Mouse (Mus musculus): Measurements from ENCODE around the gene Zfp872.
"Not testable (repeated sequence)": the region's sequence is repeated elsewhere in the genome, so short reads cannot be mapped to it uniquely, and the experiment has no call there.

The Zfp872 gene

DNA sequence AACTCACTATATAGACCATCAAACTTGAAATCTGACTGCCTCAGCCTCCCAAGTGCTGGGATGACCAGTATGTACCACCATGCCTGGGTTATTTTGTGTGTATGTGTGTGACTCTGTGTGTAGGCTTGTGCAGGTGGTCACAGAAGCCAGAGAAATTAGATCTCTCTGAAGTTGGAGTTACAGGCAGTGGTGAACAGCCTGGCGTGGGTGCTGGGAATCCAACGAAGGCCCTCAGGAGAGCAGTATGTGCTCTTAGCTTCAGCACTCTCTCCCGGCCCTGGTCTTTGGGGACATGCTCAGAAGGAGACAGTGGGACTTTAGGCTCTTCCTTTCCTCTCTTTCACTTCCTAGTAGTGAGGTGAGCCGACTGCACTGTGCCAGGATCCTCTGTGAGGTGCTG is 15.6 kb upstream of the Zfp872 start:
- DNase-seq = no peak

DNA sequence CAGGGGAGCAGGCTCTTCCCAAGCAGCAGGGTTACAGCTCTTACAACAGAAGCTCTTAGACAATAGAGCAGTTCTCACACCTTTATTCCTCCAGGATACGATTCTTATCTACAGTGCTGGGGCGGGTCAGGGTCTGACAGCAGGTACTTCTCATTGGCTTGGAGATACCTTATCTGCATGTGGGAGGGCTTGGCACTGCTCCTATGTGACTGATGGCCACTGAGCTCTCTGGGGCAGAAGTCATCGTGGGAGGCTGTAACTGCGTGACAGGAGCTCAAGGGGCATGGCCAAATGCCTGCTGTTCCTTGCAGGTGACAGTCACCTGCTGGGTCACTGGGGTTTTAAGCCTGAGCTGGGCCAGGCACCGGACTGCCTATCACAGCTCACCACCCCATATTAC is 8.5 kb downstream of the Zfp872 start:
- no peak for DNase-seq

DNA sequence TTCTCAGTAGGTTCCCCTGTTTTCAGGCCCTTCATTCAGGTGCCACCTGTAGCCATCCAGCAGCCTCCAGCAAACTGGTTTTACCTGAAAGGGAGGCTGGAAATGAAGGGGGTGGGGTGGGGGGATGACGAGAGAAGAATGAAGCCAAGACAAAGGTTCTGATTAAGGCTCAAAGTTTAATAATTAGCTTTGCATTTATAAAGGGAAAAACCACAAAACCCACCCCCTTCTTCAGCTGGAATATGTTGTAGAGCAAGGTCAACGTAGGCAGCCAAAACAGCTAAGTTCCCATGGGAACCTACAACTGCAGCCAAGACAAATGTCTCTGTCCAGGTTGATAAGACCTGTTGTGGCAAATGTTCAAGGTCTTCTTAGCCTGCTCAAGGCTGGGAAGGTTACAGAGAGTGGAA is 25.9 kb downstream of the Zfp872 start:
- no peak for DNase-seq

DNA sequence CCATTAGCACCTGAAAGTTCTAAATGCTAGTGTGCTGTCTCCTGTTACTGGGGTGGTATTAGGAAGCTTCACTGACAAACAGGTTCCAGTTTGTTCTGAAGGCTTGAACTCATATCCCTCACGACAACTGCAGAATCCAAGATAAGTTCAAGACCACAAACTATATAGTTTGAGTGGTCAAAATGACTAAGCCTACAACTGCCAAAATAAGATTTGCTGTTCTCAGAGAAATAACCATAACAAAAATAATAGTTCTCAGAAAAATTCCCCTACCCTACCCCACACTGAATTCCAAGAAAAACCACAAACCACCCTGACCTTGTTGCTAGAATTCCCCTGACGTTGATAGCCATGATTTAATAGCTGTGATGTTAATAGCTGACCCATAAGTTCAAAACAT is 26.7 kb downstream of the Zfp872 start:
- DNase-seq = no peak

DNA sequence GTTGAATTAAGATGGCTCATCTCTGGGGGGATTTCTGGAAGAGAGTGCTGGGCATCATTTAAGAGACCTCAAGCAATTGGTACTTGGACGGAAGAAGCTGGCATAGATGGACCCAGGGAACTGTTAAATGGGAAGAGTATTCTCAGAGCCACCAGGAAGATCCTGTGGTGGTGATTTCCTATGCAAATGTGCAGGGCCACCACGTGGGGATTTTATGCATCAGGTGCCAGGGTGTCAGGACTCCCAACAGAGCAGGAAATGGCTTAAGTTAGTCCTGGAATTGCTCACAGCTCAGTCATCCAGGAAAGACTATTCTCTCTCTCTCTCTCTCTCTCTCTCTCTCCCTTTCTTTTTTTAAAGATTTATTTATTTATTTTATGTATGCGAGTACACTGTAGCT is 28.8 kb downstream of the Zfp872 start:
- DNase-seq = no peak

DNA sequence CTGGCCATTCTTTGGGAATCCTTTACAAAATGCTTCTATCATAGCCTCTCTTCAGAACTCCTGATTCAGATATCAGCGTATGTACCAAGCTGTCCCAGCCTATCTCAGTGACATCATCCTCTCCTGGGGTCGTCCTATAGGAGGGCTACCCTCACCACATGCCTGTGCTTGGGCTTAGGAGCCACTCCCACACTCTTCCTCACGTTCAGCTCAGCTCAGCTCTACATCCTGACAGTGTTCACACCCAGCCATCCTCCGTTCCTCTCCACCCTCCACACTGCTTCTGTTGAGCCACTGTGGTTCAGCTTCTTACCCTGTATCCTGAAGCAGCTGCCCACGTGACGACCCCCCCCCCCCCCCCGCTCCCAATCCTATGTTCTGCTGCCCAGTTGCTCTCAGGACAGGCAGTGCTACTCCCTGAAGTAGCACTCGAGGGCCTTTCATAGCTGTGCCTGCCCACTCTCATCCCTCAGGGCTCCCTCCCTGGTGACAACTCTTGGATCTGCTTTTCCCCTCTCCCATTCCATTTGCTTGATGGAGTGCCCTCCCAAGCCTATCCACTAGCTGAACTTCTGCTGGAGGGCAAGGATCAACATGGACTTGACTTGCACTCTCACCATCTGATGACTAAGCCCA is 30.1 kb downstream of the Zfp872 start:
- no peak for DNase-seq

DNA sequence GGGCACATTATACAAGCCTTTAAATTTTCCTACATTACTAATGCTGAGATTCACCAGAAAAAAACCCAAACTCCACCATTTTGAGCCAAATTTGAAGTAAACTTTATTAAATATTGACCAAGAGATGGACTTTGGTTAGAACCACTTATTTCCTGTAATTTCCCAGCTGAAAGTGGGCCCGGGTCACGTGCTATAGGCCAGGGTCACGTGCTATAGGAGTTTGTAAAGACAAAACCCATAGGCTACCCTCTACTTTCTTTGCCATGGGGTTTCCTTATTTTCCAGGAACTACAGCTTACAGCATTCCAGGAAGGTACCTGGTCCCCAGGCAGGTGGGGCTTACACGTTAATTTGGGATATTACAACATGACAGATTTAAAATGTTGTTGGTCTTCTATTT is 36.2 kb downstream of the Zfp872 start:
- no peak for DNase-seq

DNA sequence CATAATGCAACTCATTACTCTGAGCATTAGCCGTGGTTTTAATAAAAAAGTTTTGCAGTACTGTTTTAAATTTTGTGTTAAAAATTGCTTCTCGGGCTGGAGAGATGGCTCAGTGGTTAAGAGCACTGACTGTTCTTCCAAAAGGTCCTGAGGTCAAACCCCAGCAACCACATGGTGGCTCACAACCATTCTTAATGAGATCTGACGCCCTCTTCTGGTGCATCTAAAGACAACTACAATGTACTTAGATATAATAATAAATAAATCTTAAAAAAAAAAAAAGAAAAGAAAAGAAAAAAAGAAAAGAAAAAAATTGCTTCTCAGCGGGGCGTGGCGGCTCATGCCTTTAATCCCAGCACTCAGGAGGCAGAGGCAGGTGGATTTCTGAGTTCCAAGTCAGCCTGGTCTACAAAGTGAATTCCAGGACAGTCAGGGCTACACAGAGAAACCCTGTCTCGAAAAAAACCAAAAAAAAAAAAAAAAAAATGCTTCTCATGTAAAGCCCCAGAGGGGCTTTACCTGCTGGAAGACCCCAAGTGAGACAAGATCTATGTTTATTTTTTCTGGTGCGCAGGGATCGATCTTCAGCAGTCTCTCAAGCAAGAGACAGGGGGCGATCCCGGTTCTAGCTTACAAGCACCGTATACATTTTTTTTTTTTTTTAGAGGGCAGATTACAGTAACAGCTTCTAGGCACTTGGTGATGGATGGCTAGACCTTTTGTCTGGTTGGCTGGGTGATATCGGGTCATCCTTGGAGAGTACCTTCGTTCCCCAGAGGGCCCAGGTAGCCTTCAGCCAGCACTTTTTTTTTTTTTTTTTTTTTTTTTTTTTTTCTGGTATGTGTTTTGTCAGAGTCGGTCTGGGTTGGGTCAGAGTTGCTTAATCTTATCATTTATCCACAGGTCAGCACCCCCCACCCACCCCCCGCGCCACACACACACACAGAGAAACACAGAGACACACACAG is 36.9 kb downstream of the Zfp872 start:
- DNase-seq = no peak

DNA sequence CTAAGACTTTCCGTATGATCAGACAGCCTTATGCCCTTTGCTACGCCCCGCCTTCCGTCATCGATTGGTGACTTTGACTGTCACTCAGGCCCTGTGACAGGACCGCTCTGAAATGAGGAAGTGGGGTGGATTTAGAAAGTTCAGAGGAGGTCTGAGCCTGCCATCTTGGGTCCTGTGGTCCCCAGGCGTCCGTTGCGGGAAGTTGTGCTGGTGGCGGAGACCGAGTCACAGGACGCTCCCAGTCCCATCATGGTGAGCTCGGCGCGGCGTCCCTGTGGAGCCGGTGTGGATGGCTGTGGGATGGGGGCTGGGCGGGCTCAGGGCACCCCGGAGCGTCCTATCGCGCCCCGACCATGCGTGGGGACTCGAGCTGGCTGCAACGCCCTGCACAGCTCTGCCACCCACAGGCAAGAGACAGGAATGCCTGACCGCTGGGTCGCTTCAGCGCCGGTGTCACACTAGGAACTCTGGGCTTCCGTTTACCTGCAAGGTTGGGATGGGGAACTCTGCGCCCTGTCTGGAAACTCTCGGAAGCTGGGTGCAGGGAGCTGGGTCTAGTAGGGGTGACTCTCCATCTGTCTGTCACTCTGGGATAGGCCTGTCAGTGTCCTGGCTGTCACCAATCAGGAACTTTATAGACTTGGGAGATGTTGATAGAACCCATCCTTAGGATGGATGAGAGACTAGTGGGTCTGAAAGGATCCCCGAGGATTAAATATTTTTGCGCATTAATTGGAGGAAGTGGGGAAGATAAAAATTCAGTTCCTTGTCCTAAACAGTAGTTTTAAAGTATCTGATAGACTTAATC is 37.9 kb downstream of the Zfp872 start, which contains the start of gene Zfp809:
Gene Zfp809 (plus strand): TSS at position 134 of the 808 bp plus-strand sequence.
- DNase-seq = peak; percentile 98

DNA sequence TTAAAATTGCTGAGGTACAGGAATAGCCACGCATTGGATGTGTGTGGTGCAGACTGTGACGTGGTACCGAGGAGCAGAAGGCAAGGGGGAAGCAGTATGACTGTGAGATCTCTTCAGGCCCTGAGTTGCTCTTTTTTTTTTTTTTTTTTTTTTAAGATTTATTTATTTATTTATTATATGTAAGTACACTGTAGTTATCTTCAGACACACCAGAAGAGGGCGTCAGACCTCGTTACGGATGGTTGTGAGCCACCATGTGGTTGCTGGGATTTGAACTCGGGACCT is 38.4 kb downstream of the Zfp872 start:
- DNase-seq = not testable (repeated sequence)

DNA sequence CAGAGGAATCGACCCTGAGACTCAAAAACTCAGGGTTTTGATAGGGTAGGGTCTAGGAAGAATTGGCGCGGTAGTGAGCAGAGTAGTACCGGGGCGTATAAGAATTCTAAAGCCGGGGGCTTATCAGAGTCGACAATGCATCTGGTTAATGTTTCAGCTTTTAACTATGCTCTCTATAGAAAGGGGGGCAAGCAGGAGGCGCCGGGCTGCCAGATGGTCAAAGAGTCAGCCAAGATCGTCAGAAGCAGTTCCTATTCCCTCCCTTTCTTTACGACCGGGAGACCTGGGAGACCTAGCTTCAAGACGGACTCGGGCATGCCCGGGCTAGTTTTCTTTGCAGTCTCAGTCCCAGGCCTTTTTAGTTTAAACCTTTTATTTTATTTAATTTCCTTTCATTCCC is 39.0 kb downstream of the Zfp872 start:
- no peak for DNase-seq

DNA sequence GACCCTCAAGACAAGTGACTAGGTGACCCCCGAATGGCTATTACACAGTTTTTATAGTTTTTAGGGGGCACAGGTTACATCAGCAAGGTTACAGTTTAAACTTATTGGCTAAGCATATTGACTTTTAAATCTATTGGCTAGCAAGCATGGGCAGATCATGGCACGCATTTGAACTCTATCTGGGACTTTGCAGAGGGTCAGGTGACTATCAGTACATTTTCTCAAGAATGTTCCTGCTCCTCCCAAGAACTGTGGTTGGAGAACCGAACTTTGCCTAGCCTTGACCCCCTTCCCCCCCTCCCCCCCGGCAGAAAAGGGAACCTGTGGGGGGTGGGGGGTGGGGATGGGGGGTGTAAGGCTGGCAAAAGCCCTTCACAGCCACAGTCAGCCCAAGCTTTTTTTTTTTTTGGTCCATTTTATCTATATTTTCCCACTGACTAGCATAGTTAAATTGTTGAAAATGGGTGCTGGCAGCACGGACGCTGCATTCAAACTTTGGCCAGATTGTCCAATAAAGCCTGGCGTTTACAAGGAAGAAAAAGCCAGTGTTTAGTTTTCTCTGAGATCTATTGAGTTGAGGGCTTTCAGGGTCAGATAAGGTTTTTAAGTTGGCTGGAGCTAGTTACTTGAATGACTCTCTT is 41.6 kb downstream of the Zfp872 start:
- no peak for DNase-seq

DNA sequence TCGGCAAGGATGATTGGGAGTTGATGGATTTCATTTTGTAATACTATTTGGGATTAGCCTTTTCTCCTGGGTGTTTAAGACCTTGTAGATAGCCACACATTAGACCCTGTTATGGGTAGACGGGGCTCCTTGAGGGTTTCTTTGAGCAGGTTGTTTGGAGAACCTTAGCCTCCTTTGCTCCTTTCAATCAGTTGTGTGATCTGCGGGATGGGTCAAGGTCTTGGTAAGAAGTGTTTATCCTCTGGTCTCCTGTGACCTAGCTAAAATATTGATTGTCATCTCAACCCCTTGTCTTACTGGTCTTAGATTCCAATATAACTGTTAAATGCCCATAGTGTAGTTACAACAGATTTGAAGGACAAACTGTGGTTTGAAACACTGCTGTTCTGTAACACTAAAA is 42.2 kb downstream of the Zfp872 start:
- no peak for DNase-seq

DNA sequence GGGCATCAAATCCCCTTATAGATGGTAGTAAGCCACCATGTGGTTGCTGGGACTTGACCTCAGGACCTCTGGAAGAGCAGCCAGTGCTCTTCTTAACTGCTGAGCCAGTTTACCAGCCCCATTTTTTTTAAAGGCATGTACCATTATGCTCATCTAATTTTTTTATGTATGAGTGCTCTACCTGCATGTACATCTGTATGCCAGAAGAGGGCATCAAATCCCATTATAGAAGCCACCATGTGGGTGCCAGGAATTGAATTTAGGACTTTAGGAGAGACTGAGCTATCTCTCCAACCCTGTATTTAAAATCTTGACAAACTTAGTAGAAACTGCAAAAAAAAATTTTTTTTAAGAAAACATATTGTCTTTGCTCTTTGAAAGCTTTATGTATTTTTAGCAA is 42.7 kb downstream of the Zfp872 start:
- no peak for DNase-seq

DNA sequence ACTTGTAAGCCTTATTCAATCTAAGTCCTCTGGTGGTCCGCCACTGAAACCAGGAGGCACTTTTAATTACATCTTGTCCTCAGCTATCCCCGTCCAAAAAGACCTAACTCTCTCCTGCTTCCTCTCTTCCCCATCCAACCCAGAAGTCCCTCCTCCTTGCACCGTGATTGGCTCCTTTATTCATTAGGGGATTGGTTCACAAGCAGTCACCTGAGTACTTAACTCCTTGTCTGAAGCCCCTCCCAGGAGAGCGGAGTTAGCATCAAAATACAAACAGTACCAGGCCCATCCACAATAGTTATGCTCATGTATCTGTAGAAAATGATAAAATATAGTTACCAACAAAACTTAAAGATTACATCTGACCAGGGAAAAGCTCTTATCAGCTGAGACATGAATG is 52.1 kb downstream of the Zfp872 start:
- DNase-seq = no peak

DNA sequence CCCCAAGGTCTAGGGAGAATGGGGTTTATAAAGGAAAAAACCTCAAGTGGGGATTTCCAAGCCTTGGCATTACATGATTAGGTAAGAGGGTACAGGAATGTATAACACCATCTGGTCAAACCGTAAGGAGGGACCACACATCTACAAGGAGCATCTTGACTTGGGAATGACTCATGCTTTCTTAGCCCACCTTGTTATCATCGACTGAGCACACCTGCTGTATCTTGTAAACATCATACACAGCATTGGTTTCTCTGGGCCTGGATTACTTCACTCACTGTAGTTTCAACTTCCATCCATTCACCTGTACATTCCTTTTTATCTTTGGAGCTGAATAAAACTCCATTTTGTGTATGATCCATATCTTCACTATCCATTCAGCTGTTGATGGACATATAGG is 56.4 kb downstream of the Zfp872 start:
- no peak for DNase-seq
